Mouse (Mus musculus) monocyte, adult 2 months (primary cell): ENCODE data around the gene Ttc23l.
"Not testable (repeated sequence)": the region's sequence is repeated elsewhere in the genome, so short reads cannot be mapped to it uniquely, and the experiment has no call there.

Experiments used
- DNase-seq, 2 experiments: peaks; one replicate each; pipeline ENCODE4 v3.0.0; 2022; ENCODE audit warnings: low spot score in 2 of 2, low read depth in 1 of 2

Gene Ttc23l

GRCm38 (mm10) chr15:10525896-10526295 is 32.6 kb downstream of the Ttc23l start:
- no peak for DNase-seq

DNA sequence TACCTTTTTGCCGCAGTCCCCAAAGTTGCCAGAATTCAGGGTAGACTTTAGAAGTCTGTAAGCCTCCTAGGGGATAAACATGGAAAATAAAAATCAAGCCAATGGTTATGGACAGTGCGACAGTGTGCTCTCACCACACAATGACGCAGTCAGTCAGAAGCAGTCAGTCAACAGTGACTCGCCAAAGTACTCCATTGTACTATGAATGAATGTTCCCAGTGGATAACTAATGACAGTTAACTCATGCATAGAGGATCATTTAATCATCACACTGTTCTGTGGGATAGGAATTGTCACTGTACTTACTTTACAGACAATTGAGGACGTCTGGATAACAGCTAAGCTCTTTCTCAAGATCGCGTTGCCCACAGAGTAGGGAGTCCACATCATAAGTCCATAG is 43.3 kb downstream of the Ttc23l start:
- DNase-seq: no peak

DNA sequence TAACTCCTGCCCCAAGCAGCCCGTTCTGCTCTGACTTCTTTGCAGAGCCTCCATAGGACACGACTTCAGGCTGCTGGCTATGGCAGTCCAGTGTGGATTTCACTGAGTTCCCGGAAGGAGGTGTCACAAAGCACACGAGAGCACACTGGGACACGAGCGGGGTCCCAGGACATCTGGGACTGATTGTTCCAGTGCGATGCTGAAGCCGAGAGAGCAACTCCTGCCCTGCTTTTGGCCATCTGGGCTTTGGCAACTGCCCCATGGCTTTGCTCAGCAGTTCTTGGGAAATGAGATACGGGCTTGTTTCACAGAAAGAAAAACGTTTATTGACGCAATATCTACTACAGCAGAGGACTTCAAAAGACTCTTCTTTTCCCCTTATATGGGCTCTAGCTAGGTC is 52.4 kb downstream of the Ttc23l start:
- no peak for DNase-seq

DNA sequence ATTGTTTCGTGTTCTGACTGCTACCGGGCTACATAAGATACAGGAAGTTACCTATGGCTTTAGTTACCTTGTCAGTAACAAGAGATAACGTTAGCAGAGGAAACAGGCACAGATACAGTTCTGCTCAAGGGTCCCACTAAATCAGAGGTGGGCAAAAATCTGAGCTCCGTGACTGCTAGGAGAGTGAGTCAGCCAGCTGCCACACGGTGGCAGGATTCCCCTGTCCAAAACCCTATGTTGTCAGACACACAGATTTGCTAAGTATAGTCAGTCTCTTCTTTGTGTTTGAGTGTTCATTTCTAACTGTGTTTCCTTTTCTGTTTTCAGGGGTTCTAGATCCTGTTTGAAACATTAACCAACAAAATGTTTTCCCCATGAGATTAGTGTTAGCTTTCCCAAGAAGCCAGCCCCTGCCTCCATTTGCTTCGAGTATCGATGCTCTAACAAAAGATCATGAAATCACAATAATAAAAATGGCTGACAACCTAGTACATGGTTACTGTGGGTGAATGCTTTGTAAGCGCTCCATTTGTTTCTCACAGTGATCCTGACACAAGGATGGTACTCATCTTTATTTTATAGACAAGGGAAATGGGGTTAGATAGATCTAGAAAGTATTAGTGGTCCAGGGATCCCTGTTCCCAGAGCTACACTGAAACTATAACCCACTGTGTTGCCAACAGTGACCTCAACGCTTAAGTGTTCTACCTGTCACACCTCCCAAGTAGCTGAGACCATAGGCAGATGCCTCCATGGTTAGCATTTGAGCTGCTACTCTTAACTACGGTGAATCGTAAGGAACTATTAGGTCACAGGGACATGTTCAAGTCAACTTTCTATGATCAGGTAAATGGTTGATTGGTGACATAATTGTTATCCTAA is 57.4 kb downstream of the Ttc23l start:
- DNase-seq: no peak

- no peak for DNase-seq
These were observed 58.4 kb downstream of the Ttc23l start for GRCm38 (mm10) chr15:10500035-10500434.

DNA sequence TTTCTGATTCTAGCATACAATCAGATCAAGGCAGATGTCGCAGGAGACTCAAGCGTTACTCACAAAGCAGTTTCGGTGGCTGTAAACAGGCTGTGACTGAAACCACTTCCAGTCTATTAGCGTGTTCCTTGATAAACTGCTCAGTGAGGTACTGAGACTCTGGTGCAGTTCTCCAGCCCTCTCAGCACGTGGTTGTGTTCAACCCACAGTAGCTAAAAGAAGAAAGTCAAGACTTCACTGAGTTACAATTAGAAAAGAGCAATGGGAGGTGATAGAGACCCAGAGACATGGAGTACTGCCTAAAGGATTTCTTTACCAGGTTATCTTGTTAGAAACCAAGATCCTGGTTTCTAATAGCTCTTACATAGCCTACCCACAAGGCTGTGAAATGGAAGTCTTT is 58.9 kb downstream of the Ttc23l start:
- no peak for DNase-seq

DNA sequence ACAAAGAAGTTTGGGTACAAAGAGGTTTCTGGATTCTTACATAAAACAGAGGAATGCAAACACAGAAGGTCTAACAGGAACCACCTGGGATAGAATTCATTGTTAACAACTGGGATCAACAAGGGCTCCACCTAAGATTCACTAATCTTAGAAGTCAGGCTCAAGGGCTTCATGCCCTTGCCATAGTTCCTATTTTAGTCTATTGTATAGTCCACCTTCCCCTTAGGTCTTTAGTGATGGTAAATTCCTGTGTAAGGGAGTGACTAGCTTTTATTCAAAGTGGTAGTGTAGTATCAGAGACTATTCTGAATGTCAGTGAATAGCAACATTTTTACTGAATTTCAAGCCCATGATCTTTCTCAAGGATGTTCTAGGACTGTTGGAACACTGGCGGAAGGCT is 61.8 kb downstream of the Ttc23l start:
- DNase-seq: not testable (repeated sequence)

DNA sequence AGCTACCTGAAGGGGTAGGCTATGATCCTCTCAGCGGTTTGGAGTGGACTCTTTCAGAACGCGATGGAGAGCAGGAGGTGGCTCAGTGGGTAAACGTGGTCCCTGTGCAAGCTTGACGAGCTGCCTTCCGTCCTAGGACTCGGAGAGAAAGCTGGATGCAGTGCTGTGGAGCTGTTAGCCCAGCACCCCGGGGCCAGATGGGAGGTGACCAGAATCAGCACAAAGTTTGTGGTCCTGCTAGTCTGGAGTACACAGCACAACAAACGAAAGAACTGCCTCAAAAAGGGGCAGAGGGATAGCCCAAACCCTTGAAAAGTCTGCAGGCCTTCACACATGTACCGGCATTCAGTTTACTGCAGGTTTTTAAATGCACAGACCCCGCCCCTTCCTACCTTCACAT is 62.5 kb downstream of the Ttc23l start:
- DNase-seq: no peak

DNA sequence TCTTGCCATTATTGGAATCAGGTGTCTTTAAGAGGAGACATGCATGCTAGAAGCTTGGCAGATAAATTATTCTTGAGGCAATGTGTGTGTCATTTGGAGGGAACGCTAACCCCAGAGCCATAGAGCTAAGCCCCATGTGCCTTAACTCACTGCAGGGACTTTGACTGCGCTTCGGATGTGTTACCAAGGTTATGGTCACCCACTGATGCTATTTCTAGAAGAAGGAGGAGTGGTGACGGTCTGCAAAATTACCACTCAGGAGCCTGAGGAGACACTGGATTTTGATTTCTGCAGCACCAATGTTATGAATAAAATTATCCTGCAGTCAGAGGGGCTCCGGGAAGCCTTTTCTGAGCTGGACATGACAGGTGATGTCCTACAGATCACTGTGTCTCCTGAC is 68.4 kb downstream of the Ttc23l start:
- DNase-seq: no peak

DNA sequence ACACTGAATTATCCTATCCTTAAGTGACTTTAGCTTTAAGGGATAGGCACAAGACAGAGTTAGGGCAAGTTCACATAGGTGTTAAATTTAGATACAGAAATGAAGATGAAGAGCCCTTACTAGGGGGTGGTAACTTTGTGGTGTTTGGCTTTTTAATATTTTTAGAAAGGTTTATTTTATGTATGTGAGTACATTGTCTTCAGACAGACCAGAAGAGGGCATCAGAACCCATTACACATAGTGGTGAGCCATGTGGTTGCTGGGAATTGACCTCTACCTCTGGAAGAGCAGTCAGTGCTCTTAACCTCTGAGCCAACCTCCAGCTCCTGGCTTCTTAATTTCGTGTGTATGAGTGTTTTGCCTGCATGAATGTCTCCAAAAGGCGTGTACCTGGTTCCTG is 71.2 kb downstream of the Ttc23l start:
- no peak for DNase-seq

- DNase-seq: no peak
These were observed 72.1 kb downstream of the Ttc23l start for GRCm38 (mm10) chr15:10486365-10486839.

- peak; percentile 77 to 86 for DNase-seq
These were observed 72.7 kb downstream of the Ttc23l start, which contains the start of the genes Brix1 and Rad1 for GRCm38 (mm10) chr15:10485484-10486364. Gene Brix1, minus strand, starts transcription at chr15:10485947. Gene Rad1, plus strand, starts transcription at chr15:10486018.

DNA sequence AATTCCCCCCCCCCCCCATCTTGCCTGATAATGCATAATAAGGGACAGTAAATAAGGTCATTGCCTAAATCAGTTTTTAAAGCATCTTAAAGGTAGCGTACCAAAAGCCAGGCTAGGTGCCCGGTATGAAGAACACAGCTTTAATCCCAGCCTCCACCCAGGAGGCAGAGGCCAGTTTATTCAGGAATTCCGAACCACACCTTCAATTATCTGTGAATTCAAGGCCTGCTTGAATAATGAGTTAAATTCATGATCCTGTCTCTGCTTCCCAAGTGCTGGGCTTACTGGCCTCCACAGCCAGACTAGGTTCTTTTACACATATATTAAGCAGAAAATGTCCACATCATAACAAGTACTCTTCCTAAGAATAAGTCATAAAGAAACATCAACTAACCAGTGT is 87.5 kb downstream of the Ttc23l start:
- DNase-seq: no peak

DNA sequence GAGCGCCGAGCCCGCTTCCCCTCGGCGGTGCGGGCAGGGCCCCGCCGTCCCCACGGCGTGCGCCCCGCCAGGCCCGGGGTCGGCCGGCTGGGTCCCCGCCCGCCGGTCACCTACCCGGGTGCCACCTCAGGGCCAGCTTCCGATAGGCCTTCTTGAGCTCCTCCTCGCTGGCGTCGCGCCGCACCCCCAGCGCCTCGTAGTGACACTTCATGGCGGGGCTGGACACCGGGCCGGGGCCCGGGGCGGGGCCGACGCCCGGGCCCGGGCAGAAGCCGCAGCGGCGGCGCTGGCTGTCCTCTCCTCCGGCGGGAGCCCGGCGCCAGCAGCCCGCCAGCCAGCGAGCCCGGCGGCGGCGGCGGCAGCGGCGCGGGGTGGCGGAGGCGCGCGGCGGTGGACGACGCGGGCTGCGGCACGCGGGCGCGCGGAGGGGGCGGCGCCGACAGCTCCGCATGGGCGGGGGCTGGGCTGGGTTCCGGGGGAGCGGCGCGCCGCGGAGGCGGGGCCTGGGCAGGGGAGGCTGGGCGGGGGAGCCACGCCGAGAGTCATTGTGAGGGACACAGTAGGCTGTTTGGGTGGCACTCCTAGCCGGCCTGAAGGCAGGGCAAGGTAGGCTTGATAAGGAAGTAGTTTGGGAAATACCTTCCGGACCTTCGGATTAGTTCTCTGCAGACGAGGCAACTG is 88.2 kb downstream of the Ttc23l start, which contains the start of gene Dnajc21:
Dnajc21 (minus strand) TSS at position 366 of the 681 bp plus-strand sequence.
- DNase-seq: peak; percentile 29 to 67

DNA sequence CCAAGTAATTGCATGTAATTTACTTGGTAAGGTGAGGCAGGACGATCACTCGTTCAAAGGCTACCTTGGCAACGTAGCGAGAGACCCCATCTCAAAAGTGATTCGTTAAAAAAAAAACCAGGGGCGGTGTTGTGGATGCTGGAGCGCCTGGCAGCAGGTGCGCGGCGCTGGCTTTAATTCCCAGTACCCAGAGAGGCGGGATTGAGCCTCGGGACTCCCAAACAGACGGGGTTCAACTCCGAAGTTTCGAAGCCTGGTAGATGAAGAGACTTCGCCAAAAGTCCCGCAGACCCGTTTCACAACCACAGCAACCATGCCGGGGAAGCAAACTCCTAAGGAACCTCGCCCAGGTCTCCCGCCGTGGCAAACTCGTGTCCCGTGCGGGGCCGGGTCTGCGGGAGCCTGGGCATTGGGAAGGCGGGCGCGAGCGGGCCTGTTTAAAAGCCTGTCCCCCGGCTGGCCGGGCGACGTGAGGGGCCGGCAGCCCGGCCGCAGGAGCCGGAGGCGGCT is 88.8 kb downstream of the Ttc23l start:
- DNase-seq: no peak

DNA sequence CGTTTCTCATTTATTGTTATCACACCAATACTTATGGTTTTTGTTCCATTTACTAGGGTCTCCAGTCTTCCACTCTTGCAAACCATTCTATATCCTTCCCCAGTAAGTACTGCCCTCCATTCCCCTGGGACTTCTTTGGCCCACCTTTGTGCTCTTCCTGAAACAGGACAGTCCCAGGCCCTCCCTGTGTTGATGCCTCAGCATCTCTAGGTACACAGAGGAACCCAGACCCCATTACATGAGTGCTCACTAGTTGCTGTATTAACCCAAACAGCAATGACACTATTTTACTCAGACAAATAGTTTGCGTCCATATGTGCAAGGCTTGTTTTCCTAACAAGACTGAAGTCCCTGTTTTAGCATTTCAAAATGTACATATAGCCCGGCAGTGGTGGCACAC is 89.7 kb downstream of the Ttc23l start:
- DNase-seq: no peak

GRCm38 (mm10) chr15:10464678-10465077 is 93.8 kb downstream of the Ttc23l start:
- DNase-seq: no peak

DNA sequence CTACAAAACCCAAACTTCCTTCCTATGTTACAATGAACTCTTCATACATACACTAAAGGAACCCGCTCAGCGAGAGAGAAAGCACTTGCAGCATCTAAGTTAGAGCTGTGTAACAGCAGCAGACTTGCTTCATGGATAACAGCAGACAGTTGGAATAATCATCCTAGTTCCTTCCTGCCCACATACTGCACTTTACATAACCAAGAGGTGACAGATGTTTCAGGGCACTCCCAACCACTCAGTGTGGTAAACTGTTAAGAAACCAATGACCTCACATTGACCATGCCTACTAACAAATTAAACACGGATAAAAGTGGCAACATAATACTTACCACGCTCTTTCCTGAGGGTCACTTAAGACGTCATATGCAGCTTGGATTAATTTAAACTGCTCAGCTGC is 94.9 kb downstream of the Ttc23l start:
- no peak for DNase-seq

- no peak for DNase-seq
These were observed 97.5 kb downstream of the Ttc23l start for GRCm38 (mm10) chr15:10460986-10461385.
